Mouse (Mus musculus) midbrain, embryonic 16.5 days (tissue): ENCODE data around the gene Cmss1. TPM values are rescaled to one million over a fixed set of nuclear protein-coding genes. Genes with fewer than 3 reads are reported as not detected.

ENCODE experiments used
- ATAC-seq: fragments of 200-750 bp; cut with Nextera tagmentation; 2 replicates; pipeline ENCODE4 v1.8.0; 2017; ENCODE audit warnings: moderate TSS enrichment
- H3K27ac ChIP-seq: fragments of 300-500 bp; sonication (generic); 2 replicates; pipeline ENCODE4 v1.5.1; 2014; ENCODE audit warnings: mild to moderate bottlenecking, low read length, mixed read lengths
- H3K27me3 ChIP-seq: fragments of 300-500 bp; sonication (generic); 2 replicates; pipeline ENCODE4 v1.6.1; 2014; ENCODE audit warnings: low read depth, low read length, mixed read lengths; ENCODE audit not compliant: control insufficient read depth, insufficient read depth
- H3K36me3 ChIP-seq: fragments of 300-500 bp; sonication (generic); 2 replicates; pipeline ENCODE4 v1.6.1; 2014; ENCODE audit warnings: mild to moderate bottlenecking, low read length, moderate library complexity, mixed read lengths; ENCODE audit not compliant: control insufficient read depth, insufficient read depth
- H3K4me1 ChIP-seq: fragments of 300-500 bp; sonication (generic); 2 replicates; pipeline ENCODE4 v1.6.1; 2014; ENCODE audit warnings: mild to moderate bottlenecking, low read length, mixed read lengths; ENCODE audit not compliant: control insufficient read depth, insufficient read depth
- H3K4me2 ChIP-seq: fragments of 300-500 bp; sonication (generic); 2 replicates; pipeline ENCODE4 v1.6.1; 2014; ENCODE audit warnings: mild to moderate bottlenecking, low read length, mixed read lengths
- H3K4me3 ChIP-seq: fragments of 300-500 bp; sonication (generic); 2 replicates; pipeline ENCODE4 v1.5.1; 2014; ENCODE audit warnings: low read depth, mild to moderate bottlenecking, low read length, moderate library complexity, mixed read lengths
- H3K9ac ChIP-seq: fragments of 300-500 bp; sonication (generic); 2 replicates; pipeline ENCODE4 v1.6.1; 2014; ENCODE audit warnings: low read depth, low read length, mixed read lengths
- H3K9me3 ChIP-seq: fragments of 300-500 bp; sonication (generic); replicated peaks from 2 replicates; pipeline ENCODE4 v1.6.1; 2014; ENCODE audit warnings: mild to moderate bottlenecking, low read length, mixed read lengths; ENCODE audit not compliant: control insufficient read depth, poor library complexity, severe bottlenecking
- WGBS: fragments of 180-500 bp; shearing (Covaris S2); extraction: QIAGEN DNeasy Blood & Tissue Kit; methylation state at CpG from one replicate; pipeline ENCODE4 v1.1.7; 2014; 5-methylcytosine and 5-hydroxymethylcytosine counted together
- polyA plus RNA-seq: library from polyadenylated mRNA; unstranded; fragments of >200 nt; fragmentation: Nextera tagmentation; extraction: Ambion mirVana; gene quantifications from 2 replicates; pipeline ENCODE4 v1.2.1, GENCODE M21; 2015

Cmss1 gene
- polyA plus RNA-seq, 1 experiment from 2014 or later = 37.4 TPM

- Histone ChIP-seq H3K4me3 (no peak overlapping the region), H3K27me3 (no peaks in the 10 kb centered on the region), H3K4me1 (no peaks in the 10 kb centered on the region), H3K27ac (no peak overlapping the region), H3K9me3 (no peaks in the 10 kb centered on the region), H3K36me3 (no peaks in the 10 kb centered on the region), H3K4me2 (no peak overlapping the region), H3K9ac (no peak overlapping the region)
- WGBS = 39% methylated on average over 10 of the region's 10 CpGs
- ATAC-seq = peak; percentile 85
Measured at GRCm38 (mm10) chr16:57496437-57497173, 110.1 kb downstream of the Cmss1 start.

- Histone ChIP-seq H3K27ac (no peak overlapping the region), H3K27me3 (no peaks in the 10 kb centered on the region), H3K4me3 (no peak overlapping the region), H3K36me3 (no peaks in the 10 kb centered on the region), H3K9me3 (no peaks in the 10 kb centered on the region), H3K4me2 (no peak overlapping the region), H3K9ac (no peak overlapping the region), H3K4me1 (no peaks in the 10 kb centered on the region)
- 86% methylated on average over 10 of the region's 10 CpGs for WGBS
- no peak for ATAC-seq
Measured at GRCm38 (mm10) chr16:57495476-57496203, 111.0 kb downstream of the Cmss1 start.

GRCm38 (mm10) chr16:57491853-57492252, 114.8 kb downstream of the Cmss1 start:
- ATAC-seq = no peak

GRCm38 (mm10) chr16:57490691-57491090, 116.0 kb downstream of the Cmss1 start:
- Histone ChIP-seq H3K4me3 (no peak overlapping the region), H3K27ac (no peak overlapping the region), H3K27me3 (no peaks in the 10 kb centered on the region), H3K36me3 (no peaks in the 10 kb centered on the region), H3K4me1 (no peaks in the 10 kb centered on the region), H3K9ac (no peak overlapping the region), H3K9me3 (no peaks in the 10 kb centered on the region), H3K4me2 (no peak overlapping the region)
- ATAC-seq = no peak
- WGBS = 90% methylated on average over 8 of the region's 8 CpGs

More at GRCm38 (mm10) chr16:57491853-57492252, 114.8 kb downstream of the Cmss1 start:
- Histone ChIP-seq H3K4me2 (no peak overlapping the region), H3K36me3 (no peaks in the 10 kb centered on the region), H3K9ac (no peak overlapping the region), H3K27ac (no peak overlapping the region), H3K4me3 (no peak overlapping the region), H3K4me1 (no peaks in the 10 kb centered on the region), H3K9me3 (no peaks in the 10 kb centered on the region), H3K27me3 (no peaks in the 10 kb centered on the region)
- 94% methylated on average over 4 of the region's 4 CpGs for WGBS

DNA sequence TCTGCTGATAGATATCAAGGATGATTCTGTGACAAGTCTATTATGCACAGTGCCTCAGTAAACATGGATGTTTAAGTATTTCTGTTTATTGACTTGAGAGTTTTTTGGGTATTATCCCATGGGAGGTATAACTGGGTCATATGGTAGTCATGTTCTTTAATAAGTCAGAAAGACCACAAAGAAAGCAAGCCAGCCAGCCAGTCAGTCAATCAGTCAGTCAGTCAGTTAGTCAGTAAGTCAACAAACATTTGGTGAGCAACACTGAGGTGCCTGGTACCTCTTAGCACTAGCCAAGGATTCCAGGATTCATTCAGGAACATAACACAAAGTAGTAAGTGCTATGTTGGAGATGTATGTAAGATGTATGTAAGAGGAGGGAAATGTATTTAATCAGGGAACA, 118.0 kb downstream of the Cmss1 start:
- H3K27ac ChIP-seq = no peak overlapping the region

DNA sequence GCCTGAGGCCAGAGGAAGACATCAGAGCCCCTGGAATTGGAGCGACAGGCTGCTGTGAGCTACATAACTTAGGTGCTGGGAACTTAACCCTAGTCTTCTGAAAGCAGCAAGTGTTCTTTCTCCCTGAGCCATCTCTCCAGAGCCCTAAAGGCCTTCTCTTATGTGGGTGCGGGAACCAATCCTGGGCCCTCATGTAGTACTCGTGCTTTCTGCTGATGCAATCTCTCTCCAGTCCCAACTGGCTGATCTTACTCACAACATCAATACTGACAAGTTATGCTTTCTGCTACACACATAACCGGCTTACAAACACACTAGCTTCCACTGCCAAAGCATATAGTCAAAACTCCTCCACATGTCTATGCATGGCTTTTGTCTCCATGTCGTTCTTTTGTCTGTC, 120.4 kb downstream of the Cmss1 start:
- no peak for ATAC-seq
- no peaks in the 10 kb centered on the region for H3K36me3 ChIP-seq
- H3K4me1 ChIP-seq = no peaks in the 10 kb centered on the region
- H3K4me3 ChIP-seq = no peak overlapping the region
- 91% methylated on average over 5 of the region's 5 CpGs for WGBS
- no peak overlapping the region for H3K27ac ChIP-seq
- no peaks in the 10 kb centered on the region for H3K27me3 ChIP-seq
- no peak overlapping the region for H3K4me2 ChIP-seq
- no peaks in the 10 kb centered on the region for H3K9me3 ChIP-seq
- no peak overlapping the region for H3K9ac ChIP-seq

More for the DNA sequence above, 118.0 kb downstream of the Cmss1 start:
- H3K36me3 ChIP-seq = no peaks in the 10 kb centered on the region
- no peak overlapping the region for H3K4me3 ChIP-seq
- no peak for ATAC-seq
- no peaks in the 10 kb centered on the region for H3K27me3 ChIP-seq
- no peak overlapping the region for H3K9ac ChIP-seq
- H3K9me3 ChIP-seq = no peaks in the 10 kb centered on the region
- H3K4me1 ChIP-seq = no peaks in the 10 kb centered on the region
- H3K4me2 ChIP-seq = no peak overlapping the region

DNA sequence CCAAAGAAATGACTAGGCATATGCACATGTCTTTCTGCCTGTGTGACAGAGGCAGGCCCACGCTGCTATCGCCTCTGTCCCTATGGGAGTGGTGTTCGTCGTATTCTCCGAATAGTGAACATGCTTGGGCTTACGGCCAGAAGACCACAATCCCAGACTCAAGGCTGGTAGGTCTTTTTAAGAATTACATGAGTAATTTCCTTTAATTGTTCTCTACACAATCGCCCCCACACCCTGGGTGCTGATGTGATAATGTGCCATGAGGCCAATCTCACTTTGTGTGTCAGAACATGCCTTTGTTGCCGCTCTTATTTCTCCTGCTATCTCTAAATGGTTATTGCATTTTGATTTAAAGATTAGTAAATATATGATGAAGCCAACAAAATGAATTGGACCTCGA, 121.4 kb downstream of the Cmss1 start:
- Histone ChIP-seq H3K9ac (no peak overlapping the region), H3K36me3 (no peaks in the 10 kb centered on the region), H3K4me3 (no peak overlapping the region), H3K4me1 (no peaks in the 10 kb centered on the region), H3K27ac (no peak overlapping the region), H3K27me3 (no peaks in the 10 kb centered on the region), H3K4me2 (no peak overlapping the region), H3K9me3 (no peaks in the 10 kb centered on the region)
- no peak for ATAC-seq
- 76% methylated on average over 9 of the region's 9 CpGs for WGBS

- WGBS = 80% methylated on average over 12 of the region's 12 CpGs
- ATAC-seq = no peak
- Histone ChIP-seq H3K36me3 (no peaks in the 10 kb centered on the region), H3K27ac (no peak overlapping the region), H3K4me1 (no peaks in the 10 kb centered on the region), H3K27me3 (no peaks in the 10 kb centered on the region), H3K4me3 (no peak overlapping the region), H3K9ac (no peak overlapping the region), H3K9me3 (no peaks in the 10 kb centered on the region), H3K4me2 (no peak overlapping the region)
Measured at GRCm38 (mm10) chr16:57484043-57484795, 122.4 kb downstream of the Cmss1 start.

GRCm38 (mm10) chr16:57483503-57483902, 123.2 kb downstream of the Cmss1 start:
- Histone ChIP-seq H3K4me1 (no peaks in the 10 kb centered on the region), H3K27ac (no peak overlapping the region), H3K9ac (no peak overlapping the region), H3K9me3 (no peaks in the 10 kb centered on the region), H3K4me3 (no peak overlapping the region), H3K4me2 (no peak overlapping the region), H3K27me3 (no peaks in the 10 kb centered on the region), H3K36me3 (no peaks in the 10 kb centered on the region)
- 94% methylated on average over 2 of the region's 2 CpGs for WGBS
- ATAC-seq = no peak
